Mouse (Mus musculus) CH12.LX (cell line): ENCODE measurements at regions not wholly inside any gene's neighbourhood (a gene's known extent, or its start where the extent isn't known, plus 50 kb on each side); places are given as distances from the start of the nearest gene placed in this dataset.

Experiments used
- CTCF ChIP-seq, 2 experiments: IDR thresholded peaks in 1 of 2; conservative IDR thresholded peaks in 1 of 2; 2 replicates each; pipeline ENCODE4 v1.5.1; 2011 to 2012; ENCODE audit warnings: low read depth in 2 of 2, low read length in 2 of 2, improper control_type of control experiment in 1 of 2, inconsistent platforms in 1 of 2, mild to moderate bottlenecking in 1 of 2, moderate library complexity in 1 of 2
- EP300 ChIP-seq: IDR thresholded peaks from 2 replicates; pipeline ENCODE4 v1.6.1; 2011; ENCODE audit warnings: low read length, improper control_type of control experiment
- ETS1 ChIP-seq: conservative IDR thresholded peaks from 2 replicates; pipeline ENCODE4 v1.6.1; 2012; ENCODE audit warnings: low read depth, mild to moderate bottlenecking, inconsistent platforms, low read length, improper control_type of control experiment, moderate library complexity
- MAX ChIP-seq: IDR thresholded peaks from 2 replicates; pipeline ENCODE4 v1.6.1; 2011; ENCODE audit warnings: low read length, improper control_type of control experiment

- TF ChIP-seq EP300 (no peak), CTCF (conservative IDR thresholded peaks at IDR 0.05 in 1 of 2, IDR thresholded peaks at IDR 0.05 in 1 of 2; ENCODE audit: low read depth in 2 of 2, low read length in 2 of 2) (no peak), ETS1 (no peak), MAX (no peak)
Observed at GRCm38 (mm10) chr5:53415472-53415871, 50.5 kb upstream of the Rbpj start.
